Mouse (Mus musculus) bone marrow macrophage, adult 2 months (primary cell): ENCODE measurements around the gene Otulinl.

ENCODE experiments used
- CTCF ChIP-seq: IDR thresholded peaks from 2 replicates; pipeline ENCODE4 v1.5.1; 2012; ENCODE audit warnings: low read depth, mild to moderate bottlenecking, low read length, moderate library complexity
- POLR2A ChIP-seq: IDR thresholded peaks from 2 replicates; pipeline ENCODE4 v1.6.1; 2012; ENCODE audit warnings: mild to moderate bottlenecking, low read depth, low read length, borderline replicate concordance

- no peak for TF ChIP-seq POLR2A
- TF ChIP-seq CTCF: no peak
Measured at GRCm38 (mm10) chr15:27675122-27675521, 6.3 kb downstream of the Otulinl start.
